Mouse (Mus musculus) spleen, adult 12 weeks (tissue): ENCODE results near the gene Zcchc4.
"Not testable (repeated sequence)": the region's sequence is repeated elsewhere in the genome, so short reads cannot be mapped to it uniquely, and the experiment has no call there.

ENCODE experiments used
- DNase-seq: peaks from one replicate; pipeline ENCODE4 v3.0.0; 2022; ENCODE audit warnings: low spot score

Gene Zcchc4

DNA sequence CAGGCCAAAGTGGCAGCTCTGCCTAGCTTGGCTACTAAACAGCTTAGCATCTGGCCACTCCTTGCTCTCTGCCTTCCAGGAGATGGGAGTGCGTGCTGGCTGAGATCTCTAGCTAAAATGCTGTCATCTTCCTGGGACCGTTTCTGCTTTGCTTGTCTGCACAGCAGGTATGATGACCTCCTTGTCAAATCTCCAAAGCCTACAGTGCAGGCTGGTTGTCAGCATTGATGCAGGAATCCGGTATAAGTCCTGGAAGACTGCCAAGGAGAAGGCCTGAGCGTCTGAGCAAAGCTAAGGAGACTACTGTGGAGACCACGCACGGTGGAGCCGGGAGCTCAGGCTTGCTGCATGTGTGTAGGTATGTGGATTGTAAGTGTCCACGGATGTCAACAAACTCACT lies at the start of gene Zcchc4:
Gene Zcchc4, plus strand, starts transcription at position 173 of the 400 bp plus-strand sequence.
- no peak for DNase-seq

GRCm38 (mm10) chr5:52727747-52728146 lies 47.5 kb upstream of the Zcchc4 start:
- no peak for DNase-seq

GRCm38 (mm10) chr5:52732811-52733210 lies 42.4 kb upstream of the Zcchc4 start:
- DNase-seq, result no peak

GRCm38 (mm10) chr5:52736046-52736445 lies 39.2 kb upstream of the Zcchc4 start:
- no peak for DNase-seq

DNA sequence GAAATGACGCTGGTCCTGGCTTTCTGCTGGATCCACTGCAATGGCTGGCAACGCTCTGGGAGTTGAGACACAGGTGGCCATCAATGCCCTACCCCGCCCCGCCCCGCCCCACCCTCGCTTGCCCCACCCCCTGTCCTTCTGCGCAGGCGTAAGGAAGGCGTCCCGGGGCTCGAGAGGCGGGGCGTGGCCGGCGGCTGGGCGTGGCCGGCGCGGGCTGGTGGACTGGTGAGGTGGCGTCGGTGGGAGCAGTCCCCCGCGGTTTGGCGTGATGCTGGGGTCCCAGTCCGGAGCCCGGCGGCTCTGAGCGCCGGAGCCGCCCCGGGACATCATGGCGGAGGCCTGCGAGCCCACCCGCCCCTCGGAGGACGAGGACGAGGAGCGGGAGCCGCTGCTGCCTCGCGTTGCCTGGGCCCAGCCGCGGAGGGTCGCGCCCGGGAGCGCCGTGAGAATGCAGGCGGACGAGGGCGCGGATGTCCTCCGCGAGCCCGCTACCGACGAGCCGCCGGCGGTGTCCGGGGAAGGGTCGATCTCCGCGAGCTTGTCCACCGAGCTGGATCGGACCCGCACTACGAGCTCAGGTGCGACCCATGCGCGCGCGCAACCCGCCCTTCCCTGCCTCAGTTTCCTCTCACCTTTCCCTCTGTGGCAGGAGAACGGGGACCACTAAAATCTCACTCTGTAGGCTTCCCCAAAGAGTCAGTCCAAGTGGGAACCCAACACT lies 33.7 kb upstream of the Zcchc4 start, which contains the start of gene Pi4k2b:
Gene Pi4k2b, plus strand, starts transcription at position 184 of the 721 bp plus-strand sequence.
- DNase-seq, result peak; percentile 84

GRCm38 (mm10) chr5:52742112-52742813 lies 32.9 kb upstream of the Zcchc4 start:
- peak; percentile 60 for DNase-seq

- no peak for DNase-seq
These were observed 32.0 kb upstream of the Zcchc4 start for GRCm38 (mm10) chr5:52743231-52743630.

DNA sequence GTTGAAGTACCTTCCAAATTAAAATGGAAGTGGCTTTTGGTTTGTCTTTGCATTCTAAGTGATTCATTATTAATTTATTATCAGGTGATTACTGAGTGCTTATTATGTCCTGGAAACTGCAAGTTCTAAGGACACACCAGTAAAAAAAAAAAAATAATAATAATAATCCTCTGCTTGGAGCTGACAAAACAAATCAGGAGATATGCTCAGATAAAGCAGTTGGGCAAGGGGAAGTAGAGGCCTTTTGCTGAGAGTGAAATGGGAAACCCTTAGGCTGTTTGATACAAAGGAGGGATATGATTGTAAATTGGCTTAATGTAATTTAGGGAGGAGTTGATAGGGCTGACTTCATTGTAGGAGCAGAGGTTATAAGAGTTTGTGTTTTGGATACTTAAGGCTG lies 28.3 kb upstream of the Zcchc4 start:
- no peak for DNase-seq

GRCm38 (mm10) chr5:52748732-52749131 lies 26.5 kb upstream of the Zcchc4 start:
- DNase-seq, result no peak

DNA sequence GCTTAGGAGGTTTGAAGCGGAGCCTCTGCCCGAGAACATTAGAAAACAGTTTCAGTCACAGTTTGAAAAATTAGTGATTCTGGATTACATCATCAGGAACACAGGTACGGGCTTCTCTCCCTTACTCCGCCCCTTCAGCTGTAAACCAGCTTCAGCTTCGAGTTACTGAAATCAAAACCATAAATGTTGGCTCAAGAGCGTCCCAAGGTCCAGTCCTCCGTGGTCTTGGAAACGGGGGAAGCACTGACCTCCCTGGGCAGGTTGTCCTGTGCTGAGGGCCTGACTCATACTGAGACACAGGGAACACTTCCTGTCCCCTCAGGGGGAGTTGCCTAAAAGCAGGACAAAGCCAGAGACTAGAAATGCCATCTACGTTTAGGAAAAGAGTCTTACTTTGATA lies 22.1 kb upstream of the Zcchc4 start:
- DNase-seq, result no peak

- DNase-seq, result no peak
These were observed 21.0 kb upstream of the Zcchc4 start for GRCm38 (mm10) chr5:52754196-52754595.

DNA sequence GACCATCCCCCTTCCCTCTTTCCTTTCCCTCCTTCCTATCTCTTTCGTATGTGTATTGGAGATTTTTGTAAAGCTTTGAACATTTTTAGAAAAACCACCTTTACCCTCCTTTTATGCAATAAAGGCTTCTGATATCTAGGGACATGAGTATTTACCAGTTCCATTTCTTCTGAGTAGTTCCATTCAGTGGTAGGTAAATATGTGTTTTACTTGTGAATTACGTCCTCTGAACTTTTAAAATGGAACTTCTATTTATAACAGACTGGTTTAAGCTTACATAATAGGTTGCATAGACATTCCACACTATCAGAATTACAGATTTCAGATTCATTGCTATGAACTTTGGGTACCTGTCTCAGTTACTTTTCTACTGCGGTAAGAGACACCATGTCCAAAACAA lies 19.9 kb upstream of the Zcchc4 start:
- DNase-seq, result no peak

GRCm38 (mm10) chr5:52755989-52756388 lies 19.2 kb upstream of the Zcchc4 start:
- no peak for DNase-seq

GRCm38 (mm10) chr5:52762586-52762985 lies 12.6 kb upstream of the Zcchc4 start:
- DNase-seq, result no peak

- DNase-seq, result no peak
These were observed 942 bp upstream of the Zcchc4 start for GRCm38 (mm10) chr5:52774267-52774666.

DNA sequence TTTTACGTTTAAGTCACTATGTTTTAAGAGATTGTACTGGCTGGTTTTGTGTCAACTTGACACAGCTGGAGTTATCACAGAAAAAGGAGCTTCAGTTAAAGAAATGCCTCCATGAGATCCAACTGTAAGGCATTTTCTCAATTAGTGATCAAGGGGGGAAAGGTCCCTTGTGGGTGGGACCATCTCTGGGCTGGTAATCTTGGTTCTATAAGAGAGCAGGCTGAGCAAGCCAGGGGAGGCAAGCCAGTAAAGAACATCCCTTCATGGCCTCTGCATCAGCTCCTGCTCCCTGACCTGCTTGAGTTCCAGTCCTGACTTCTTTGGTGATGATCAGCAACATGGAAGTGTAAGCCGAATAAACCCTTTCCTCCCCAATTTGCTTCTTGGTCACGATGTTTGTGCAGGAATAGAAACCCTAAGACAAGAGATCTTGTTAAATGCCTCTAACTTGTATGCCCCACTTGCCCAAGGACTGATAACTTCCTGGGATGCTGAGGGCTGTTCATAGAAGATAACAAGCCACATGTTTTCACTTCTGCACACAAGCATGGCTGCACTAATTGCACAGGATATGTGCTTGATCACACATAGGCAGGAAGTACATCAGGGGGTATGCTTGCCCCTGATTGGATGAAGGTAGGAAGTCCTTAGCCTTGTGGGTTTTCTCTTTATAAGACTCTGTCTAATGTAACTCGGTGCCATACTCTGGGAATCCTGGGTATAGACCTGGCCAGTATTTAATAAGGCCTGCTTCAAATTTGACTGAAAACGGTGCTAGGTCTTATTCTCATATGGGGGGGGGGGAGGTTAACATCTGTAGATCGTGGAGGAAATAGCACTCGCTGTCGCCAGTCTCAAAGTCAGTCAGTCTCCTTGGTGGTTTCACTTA lies 1.5 kb downstream of the Zcchc4 start:
- not testable (repeated sequence) for DNase-seq

DNA sequence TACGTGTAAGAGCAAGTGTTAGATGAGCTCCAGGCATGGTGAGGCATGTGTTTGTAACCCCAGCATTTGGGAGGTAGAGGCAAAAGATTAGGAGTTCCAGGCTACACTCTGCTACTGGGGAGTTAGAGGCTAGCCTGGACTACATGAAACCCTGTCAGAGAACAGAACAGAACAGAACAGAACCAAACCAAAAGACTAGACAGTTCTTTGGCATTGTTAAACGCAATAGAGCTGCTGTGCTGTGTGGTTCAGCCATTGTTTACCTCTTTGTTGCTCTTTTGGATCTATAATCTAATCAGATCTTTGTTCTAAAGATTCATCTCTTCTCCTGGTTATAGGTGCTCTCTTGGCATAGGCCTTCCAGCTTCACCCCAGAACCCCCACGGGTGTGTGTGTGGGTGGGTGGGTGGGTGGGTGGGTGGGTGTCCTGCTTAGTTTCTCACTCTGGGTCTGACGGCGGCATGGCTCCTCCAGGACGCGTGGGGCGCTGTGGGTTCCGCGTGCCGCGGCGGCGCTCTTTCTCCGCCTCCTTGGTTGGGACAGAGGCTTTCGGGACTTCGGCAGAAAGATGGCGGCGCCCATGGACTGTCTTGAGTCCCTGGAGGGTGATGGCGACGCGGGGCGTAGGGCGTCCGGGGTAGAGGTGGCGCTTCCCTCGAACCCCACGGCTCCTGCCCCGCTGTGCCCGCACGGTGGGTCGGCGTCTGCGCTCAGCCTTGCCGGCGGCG lies 7.5 kb downstream of the Zcchc4 start:
- DNase-seq, result peak; percentile 79

GRCm38 (mm10) chr5:52783251-52783620 lies 8.0 kb downstream of the Zcchc4 start:
- no peak for DNase-seq

GRCm38 (mm10) chr5:52783957-52784356 lies 8.7 kb downstream of the Zcchc4 start:
- DNase-seq, result no peak

DNA sequence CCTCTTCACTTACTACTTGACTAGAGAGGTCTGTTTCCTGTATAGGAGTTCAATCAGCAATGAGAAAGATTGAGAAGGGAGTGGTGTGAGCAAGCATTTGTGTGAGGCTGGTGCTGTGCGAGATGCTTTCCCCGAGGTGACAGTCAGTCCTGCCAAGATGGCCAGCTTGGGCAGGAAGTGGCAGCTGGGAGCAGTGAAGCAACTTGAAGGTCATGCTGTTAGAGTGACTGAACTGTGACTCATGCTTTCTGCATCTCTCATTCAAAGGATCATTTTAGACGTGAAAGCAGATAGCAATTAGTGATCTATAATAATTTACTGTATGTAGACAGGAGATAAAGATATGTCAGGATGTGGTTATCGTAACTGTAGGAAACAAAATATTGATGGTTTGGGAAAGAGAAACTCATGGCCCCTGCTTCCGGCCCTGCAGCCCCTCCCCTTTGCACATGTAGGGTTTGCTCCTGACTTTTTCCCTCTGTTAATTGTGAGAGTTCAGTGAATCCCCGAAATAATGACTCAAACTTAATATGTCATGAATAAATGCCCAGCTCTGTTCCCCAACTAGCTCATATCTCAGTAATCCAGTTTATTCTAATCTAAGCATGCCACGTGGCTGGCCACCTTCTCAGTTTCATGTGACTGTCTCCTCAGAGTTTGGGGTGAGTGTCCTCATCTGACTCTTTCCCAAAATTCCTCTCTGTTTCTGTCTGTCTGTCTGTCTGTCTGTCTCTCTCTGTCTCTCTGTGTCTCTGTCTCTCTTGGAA lies 11.5 kb downstream of the Zcchc4 start:
- DNase-seq, result no peak

GRCm38 (mm10) chr5:52793230-52793629 lies 18.0 kb downstream of the Zcchc4 start:
- DNase-seq, result no peak
